Mouse (Mus musculus) layer of hippocampus, adult 11-12 months (tissue): ENCODE data around the gene Polr3h.
"Not testable (repeated sequence)": the region's sequence is repeated elsewhere in the genome, so short reads cannot be mapped to it uniquely, and the experiment has no call there.

Experiments
- DNase-seq: peaks from one replicate; pipeline ENCODE4 v3.0.0; 2022; ENCODE audit warnings: low spot score

Polr3h gene

GRCm38 (mm10) chr15:81917621-81918463 is 8.2 kb downstream of the Polr3h start:
- DNase-seq = peak; percentile 78

- no peak for DNase-seq
Observed at GRCm38 (mm10) chr15:81917201-81917600, 8.8 kb downstream of the Polr3h start.

GRCm38 (mm10) chr15:81915663-81916062 is 10.4 kb downstream of the Polr3h start:
- no peak for DNase-seq

GRCm38 (mm10) chr15:81914668-81915067 is 11.4 kb downstream of the Polr3h start:
- DNase-seq = no peak

- DNase-seq = no peak
Observed at GRCm38 (mm10) chr15:81912498-81912897, 13.5 kb downstream of the Polr3h start.

- not testable (repeated sequence) for DNase-seq
Observed at GRCm38 (mm10) chr15:81908767-81909166, 17.3 kb downstream of the Polr3h start.

- DNase-seq = no peak
Observed at GRCm38 (mm10) chr15:81907953-81908352, 18.1 kb downstream of the Polr3h start.

- peak; percentile 86 for DNase-seq
Observed at GRCm38 (mm10) chr15:81904939-81905338, 21.1 kb downstream of the Polr3h start.

GRCm38 (mm10) chr15:81898751-81899150 is 27.3 kb downstream of the Polr3h start:
- no peak for DNase-seq

- DNase-seq = no peak
Observed at GRCm38 (mm10) chr15:81897607-81898285, 28.3 kb downstream of the Polr3h start.

- DNase-seq = no peak
Observed at GRCm38 (mm10) chr15:81896407-81896806, 29.6 kb downstream of the Polr3h start.

- no peak for DNase-seq
Observed at GRCm38 (mm10) chr15:81894002-81894401, 32.0 kb downstream of the Polr3h start.

GRCm38 (mm10) chr15:81891822-81892580 is 34.0 kb downstream of the Polr3h start:
- no peak for DNase-seq

- DNase-seq = no peak
Observed at GRCm38 (mm10) chr15:81891140-81891802, 34.8 kb downstream of the Polr3h start.

- DNase-seq = no peak
Observed at GRCm38 (mm10) chr15:81889175-81889574, 36.9 kb downstream of the Polr3h start.

GRCm38 (mm10) chr15:81886795-81887550 is 39.1 kb downstream of the Polr3h start:
- no peak for DNase-seq

GRCm38 (mm10) chr15:81885418-81885934 is 40.6 kb downstream of the Polr3h start:
- no peak for DNase-seq

- DNase-seq = no peak
Observed at GRCm38 (mm10) chr15:81882348-81882747, 43.7 kb downstream of the Polr3h start.

GRCm38 (mm10) chr15:81879531-81880401 is 46.3 kb downstream of the Polr3h start:
- DNase-seq = peak; percentile 71
